Mouse (Mus musculus) cerebral cortex, adult 2 months (tissue): ENCODE results near the gene Mindy4.

Source experiments
- WGBS: fragments of 180-500 bp; shearing (Covaris S2); methylation state at CpG from one replicate; pipeline ENCODE4 v1.1.7; 2018; 5-methylcytosine and 5-hydroxymethylcytosine counted together

The Mindy4 gene

GRCm38 (mm10) chr6:55300704-55301103, 97.5 kb downstream of the Mindy4 start:
- 91% methylated on average over 11 of the region's 11 CpGs for WGBS

- 85% methylated on average over 2 of the region's 2 CpGs for WGBS
Observed at GRCm38 (mm10) chr6:55310179-55310578, 107.0 kb downstream of the Mindy4 start.

GRCm38 (mm10) chr6:55311962-55312361, 108.8 kb downstream of the Mindy4 start:
- WGBS = 90% methylated on average over 5 of the region's 5 CpGs

GRCm38 (mm10) chr6:55313893-55314292, 110.7 kb downstream of the Mindy4 start:
- 94% methylated on average over 4 of the region's 4 CpGs for WGBS

- 60% methylated on average over 8 of the region's 8 CpGs for WGBS
Observed at GRCm38 (mm10) chr6:55314628-55315027, 111.4 kb downstream of the Mindy4 start.

- WGBS = 95% methylated on average over 3 of the region's 3 CpGs
Observed at GRCm38 (mm10) chr6:55318597-55318996, 115.4 kb downstream of the Mindy4 start.

GRCm38 (mm10) chr6:55319585-55320551, 116.7 kb downstream of the Mindy4 start:
- WGBS = 69% methylated on average over 14 of the region's 14 CpGs

- 81% methylated on average over 4 of the region's 4 CpGs for WGBS
Observed at GRCm38 (mm10) chr6:55320894-55321293, 117.7 kb downstream of the Mindy4 start.

- WGBS = 95% methylated on average over 6 of the region's 6 CpGs
Observed at GRCm38 (mm10) chr6:55321518-55321917, 118.3 kb downstream of the Mindy4 start.

GRCm38 (mm10) chr6:55322980-55323379, 119.8 kb downstream of the Mindy4 start:
- 96% methylated on average over 2 of the region's 2 CpGs for WGBS

GRCm38 (mm10) chr6:55323908-55324634, 120.9 kb downstream of the Mindy4 start:
- 91% methylated on average over 17 of the region's 17 CpGs for WGBS

GRCm38 (mm10) chr6:55324785-55325184, 121.6 kb downstream of the Mindy4 start:
- 83% methylated on average over 1 of the region's 1 CpGs for WGBS

GRCm38 (mm10) chr6:55326299-55326698, 123.1 kb downstream of the Mindy4 start:
- WGBS = 79% methylated on average over 4 of the region's 4 CpGs

GRCm38 (mm10) chr6:55327326-55327725, 124.1 kb downstream of the Mindy4 start:
- 83% methylated on average over 13 of the region's 13 CpGs for WGBS

- 82% methylated on average over 4 of the region's 4 CpGs for WGBS
Observed at GRCm38 (mm10) chr6:55328179-55328578, 125.0 kb downstream of the Mindy4 start.

- WGBS = 68% methylated on average over 6 of the region's 6 CpGs
Observed at GRCm38 (mm10) chr6:55331315-55331714, 128.1 kb downstream of the Mindy4 start.

- WGBS = 43% methylated on average over 5 of the region's 5 CpGs
Observed at GRCm38 (mm10) chr6:55332100-55332772, 129.1 kb downstream of the Mindy4 start.

- 35% methylated on average over 6 of the region's 6 CpGs for WGBS
Observed at GRCm38 (mm10) chr6:55332773-55333109, 129.6 kb downstream of the Mindy4 start.

- WGBS = 51% methylated on average over 12 of the region's 12 CpGs
Observed at GRCm38 (mm10) chr6:55335989-55336514, 132.9 kb downstream of the Mindy4 start, which contains the start of gene Aqp1. Gene Aqp1 (plus strand): TSS chr6:55336432.

GRCm38 (mm10) chr6:55337242-55337641, 134.1 kb downstream of the Mindy4 start:
- 91% methylated on average over 5 of the region's 5 CpGs for WGBS

- 70% methylated on average over 6 of the region's 6 CpGs for WGBS
Observed at GRCm38 (mm10) chr6:55338077-55338476, 134.9 kb downstream of the Mindy4 start.
